Mouse (Mus musculus): ENCODE data around the gene Gimap5.

- TF ChIP-seq CTCF (IDR thresholded peaks at IDR 0.05; ENCODE audit: low read depth, low read length) (no peak), GATA1 (IDR thresholded peaks at IDR 0.05; ENCODE audit: borderline replicate concordance, low read length) (no peak), TAL1 (conservative IDR thresholded peaks at IDR 0.05; ENCODE audit: low read depth, low read length) (no peak), POLR2AphosphoS5 (IDR thresholded peaks at IDR 0.05; ENCODE audit: insufficient replicate concordance, low read depth, low read length) (no peak), GATA2 (IDR thresholded peaks at IDR 0.05; ENCODE audit: borderline replicate concordance, low read depth, low read length) (no peak)
Observed at GRCm38 (mm10) chr6:48742422-48743351, 3.3 kb upstream of the Gimap5 start.

Measured in G1E (cell line).